Mouse (Mus musculus) midbrain, embryonic 13.5 days (tissue): ENCODE measurements around the gene Ubac2. TPM values are rescaled to one million over a fixed set of nuclear protein-coding genes. Genes with fewer than 3 reads are reported as not detected.
"Not testable (repeated sequence)": the region's sequence is repeated elsewhere in the genome, so short reads cannot be mapped to it uniquely, and the experiment has no call there.

Experiments used
- ATAC-seq: fragments of 200-750 bp; cut with Nextera tagmentation; 2 replicates; pipeline ENCODE4 v1.8.0; 2017; ENCODE audit warnings: mild to moderate bottlenecking, moderate TSS enrichment, moderate library complexity
- H3K27ac ChIP-seq: fragments of 300-500 bp; sonication (generic); 2 replicates; pipeline ENCODE4 v1.5.1; 2015; ENCODE audit warnings: inconsistent platforms, mild to moderate bottlenecking, moderate library complexity
- H3K27me3 ChIP-seq: fragments of 300-500 bp; sonication (generic); 2 replicates; pipeline ENCODE4 v1.6.1; 2015; ENCODE audit warnings: mild to moderate bottlenecking, inconsistent platforms
- H3K36me3 ChIP-seq: fragments of 300-500 bp; sonication (generic); 2 replicates; pipeline ENCODE4 v1.6.1; 2015; ENCODE audit warnings: mild to moderate bottlenecking, inconsistent platforms
- H3K4me1 ChIP-seq: fragments of 300-500 bp; sonication (generic); replicated peaks from 2 replicates; pipeline ENCODE4 v1.6.1; 2015; ENCODE audit warnings: inconsistent platforms
- H3K4me2 ChIP-seq: fragments of 300-500 bp; sonication (generic); replicated peaks from 2 replicates; pipeline ENCODE4 v1.6.1; 2015; ENCODE audit warnings: moderate library complexity, mild to moderate bottlenecking, inconsistent platforms
- H3K4me3 ChIP-seq: fragments of 300-500 bp; sonication (generic); replicated peaks from 2 replicates; pipeline ENCODE4 v1.5.1; 2015; ENCODE audit warnings: mild to moderate bottlenecking, inconsistent platforms
- H3K9ac ChIP-seq: fragments of 300-500 bp; sonication (generic); replicated peaks from 2 replicates; pipeline ENCODE4 v1.6.1; 2015; ENCODE audit warnings: mild to moderate bottlenecking, inconsistent platforms
- H3K9me3 ChIP-seq: fragments of 300-500 bp; sonication (generic); 2 replicates; pipeline ENCODE4 v1.6.1; 2016; ENCODE audit warnings: mild to moderate bottlenecking, inconsistent platforms
- WGBS: fragments of 180-500 bp; shearing (Covaris S2); methylation state at CpG from one replicate; pipeline ENCODE4 v1.1.7; 2015; 5-methylcytosine and 5-hydroxymethylcytosine counted together
- polyA plus RNA-seq: library from polyadenylated mRNA; unstranded; fragments of >200 nt; fragmentation: Nextera tagmentation; extraction: Ambion mirVana; gene quantifications from 2 replicates; pipeline ENCODE4 v1.2.1, GENCODE M21; 2015

The Ubac2 gene
- polyA plus RNA-seq, 1 experiment from 2014 or later = 51.2 TPM

GRCm38 (mm10) chr14:122047784-122048183 lies 169.4 kb downstream of the Ubac2 start:
- ATAC-seq = no peak
- no peak overlapping the region for H3K9ac ChIP-seq
- no peaks in the 10 kb centered on the region for H3K27me3 ChIP-seq
- 93% methylated on average over 8 of the region's 8 CpGs for WGBS
- no peaks in the 10 kb centered on the region for H3K4me1 ChIP-seq
- no peak overlapping the region for H3K4me2 ChIP-seq
- H3K9me3 ChIP-seq = no peaks in the 10 kb centered on the region
- H3K4me3 ChIP-seq = no peak overlapping the region
- H3K36me3 ChIP-seq = no peaks in the 10 kb centered on the region
- H3K27ac ChIP-seq = no peak overlapping the region

DNA sequence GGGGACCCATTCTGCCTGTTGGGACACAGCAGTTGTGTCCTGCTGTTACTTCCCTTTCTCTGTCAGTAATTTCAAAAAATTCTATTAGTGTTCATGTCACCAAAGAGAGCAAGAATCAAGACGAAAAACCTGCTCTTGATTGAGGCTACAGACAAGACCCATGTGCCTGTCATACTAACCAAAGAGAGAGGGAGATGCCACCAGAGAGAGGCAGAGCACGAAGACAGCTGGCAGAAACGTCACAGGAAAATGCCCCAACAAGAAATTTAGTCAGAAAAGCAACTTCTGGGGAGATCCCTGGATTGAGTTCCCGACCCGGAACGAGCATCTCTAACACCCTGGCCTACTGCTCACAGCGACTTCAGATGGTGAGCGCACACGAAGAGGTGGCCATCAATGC lies 170.4 kb downstream of the Ubac2 start:
- H3K36me3 ChIP-seq = no peaks in the 10 kb centered on the region
- 86% methylated on average over 9 of the region's 9 CpGs for WGBS
- no peak for ATAC-seq
- no peak overlapping the region for H3K4me3 ChIP-seq
- H3K4me1 ChIP-seq = no peaks in the 10 kb centered on the region
- no peak overlapping the region for H3K4me2 ChIP-seq
- H3K27ac ChIP-seq = no peak overlapping the region
- H3K27me3 ChIP-seq = no peaks in the 10 kb centered on the region
- H3K9me3 ChIP-seq = no peaks in the 10 kb centered on the region
- no peak overlapping the region for H3K9ac ChIP-seq

DNA sequence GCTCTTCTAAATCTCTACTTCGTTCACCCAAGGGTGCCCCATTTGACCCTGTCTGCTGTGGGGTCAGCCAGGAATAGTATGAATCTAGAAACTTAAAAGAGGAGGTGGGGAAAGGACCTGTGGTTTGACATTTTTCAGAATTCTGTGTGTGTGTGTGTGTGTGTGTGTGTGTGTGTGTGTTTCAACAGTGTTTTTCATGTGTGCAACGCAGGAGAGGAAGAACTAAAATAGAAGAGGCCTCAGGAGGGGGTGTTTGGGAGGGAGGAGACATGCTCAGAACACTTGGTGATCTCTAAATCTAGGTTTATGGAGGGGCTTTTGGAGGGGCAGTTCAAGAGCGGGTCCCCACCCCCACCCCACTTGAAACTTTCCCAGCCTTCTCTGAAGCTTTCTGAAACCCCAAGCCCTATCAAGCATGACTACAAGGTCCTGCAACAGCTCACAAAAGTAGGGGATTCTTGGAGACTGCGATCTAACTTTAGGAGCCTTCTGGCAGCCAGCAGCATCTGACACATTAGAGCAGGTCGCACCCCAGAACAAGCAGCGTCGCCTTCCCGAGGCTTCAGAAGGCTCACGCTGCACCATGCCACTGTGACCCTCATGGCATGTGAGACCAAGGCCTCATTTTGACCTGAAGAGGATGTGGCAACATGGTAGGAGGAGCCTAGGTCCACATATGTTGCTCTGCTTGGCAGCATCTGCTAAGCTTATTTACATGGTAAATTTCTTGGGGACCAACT lies 174.6 kb downstream of the Ubac2 start:
- WGBS = 88% methylated on average over 9 of the region's 9 CpGs
- Histone ChIP-seq H3K9ac (no peak overlapping the region), H3K4me2 (no peak overlapping the region), H3K27ac (no peak overlapping the region), H3K9me3 (no peaks in the 10 kb centered on the region), H3K4me3 (no peak overlapping the region), H3K36me3 (no peaks in the 10 kb centered on the region), H3K4me1 (no peaks in the 10 kb centered on the region), H3K27me3 (no peaks in the 10 kb centered on the region)
- ATAC-seq = no peak

DNA sequence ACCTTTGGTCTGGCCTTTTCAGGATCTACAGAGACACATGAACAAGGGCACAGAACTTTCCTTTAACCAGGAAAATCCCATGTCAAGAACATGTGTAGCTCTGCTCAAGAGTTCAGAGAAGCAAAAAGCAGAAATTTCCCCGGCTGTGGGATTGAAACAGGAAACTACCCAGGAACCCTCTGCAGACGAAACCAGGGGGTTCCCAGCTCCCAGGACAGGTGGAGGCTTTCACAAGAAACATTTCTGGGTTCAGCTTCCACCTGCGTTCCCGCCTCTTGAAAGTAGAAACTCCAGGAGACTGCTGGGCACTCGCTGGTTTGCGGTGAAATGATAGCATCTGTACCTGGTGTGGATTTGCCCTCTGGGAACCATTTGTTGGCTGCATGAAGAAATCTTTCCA lies 178.5 kb downstream of the Ubac2 start:
- H3K9ac ChIP-seq = no peak overlapping the region
- H3K9me3 ChIP-seq = no peaks in the 10 kb centered on the region
- H3K27me3 ChIP-seq = no peaks in the 10 kb centered on the region
- H3K36me3 ChIP-seq = no peaks in the 10 kb centered on the region
- H3K4me2 ChIP-seq = no peak overlapping the region
- no peak for ATAC-seq
- no peak overlapping the region for H3K27ac ChIP-seq
- no peak overlapping the region for H3K4me3 ChIP-seq
- 84% methylated on average over 6 of the region's 6 CpGs for WGBS
- H3K4me1 ChIP-seq = no peaks in the 10 kb centered on the region

DNA sequence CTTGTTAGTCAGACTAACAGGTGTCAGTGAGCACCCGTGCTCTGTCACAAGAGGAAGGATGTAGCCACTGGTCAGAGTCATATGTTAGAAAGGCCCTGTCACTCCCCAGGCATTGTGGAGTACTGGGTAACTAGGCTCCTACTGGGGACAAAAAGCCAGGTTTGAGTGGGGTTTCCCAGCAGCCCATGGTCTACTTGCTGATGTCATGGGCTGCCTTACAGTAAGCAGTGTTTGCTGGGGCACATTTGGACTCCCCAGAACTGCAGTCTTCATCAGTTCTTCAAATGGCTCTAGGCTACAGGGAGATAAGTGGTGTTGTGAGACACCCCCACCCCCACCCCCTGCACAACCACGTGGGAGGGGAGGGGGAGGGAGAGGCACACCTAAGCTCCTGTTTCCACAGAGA lies 179.5 kb downstream of the Ubac2 start:
- Histone ChIP-seq H3K27me3 (no peaks in the 10 kb centered on the region), H3K4me3 (no peak overlapping the region), H3K9ac (no peak overlapping the region), H3K27ac (no peak overlapping the region), H3K36me3 (no peaks in the 10 kb centered on the region), H3K4me2 (no peak overlapping the region), H3K9me3 (no peaks in the 10 kb centered on the region), H3K4me1 (no peaks in the 10 kb centered on the region)
- ATAC-seq = no peak
- 49% methylated on average over 2 of the region's 2 CpGs for WGBS

GRCm38 (mm10) chr14:122060642-122061041 lies 182.2 kb downstream of the Ubac2 start:
- Histone ChIP-seq H3K4me2 (no peak overlapping the region), H3K4me3 (no peak overlapping the region), H3K27ac (no peak overlapping the region), H3K27me3 (no peaks in the 10 kb centered on the region), H3K4me1 (no peaks in the 10 kb centered on the region), H3K9me3 (no peaks in the 10 kb centered on the region), H3K36me3 (no peaks in the 10 kb centered on the region), H3K9ac (no peak overlapping the region)
- ATAC-seq = peak; percentile 56; the same call in 1 of the 2 replicates
- WGBS = 11% methylated on average over 3 of the region's 3 CpGs

DNA sequence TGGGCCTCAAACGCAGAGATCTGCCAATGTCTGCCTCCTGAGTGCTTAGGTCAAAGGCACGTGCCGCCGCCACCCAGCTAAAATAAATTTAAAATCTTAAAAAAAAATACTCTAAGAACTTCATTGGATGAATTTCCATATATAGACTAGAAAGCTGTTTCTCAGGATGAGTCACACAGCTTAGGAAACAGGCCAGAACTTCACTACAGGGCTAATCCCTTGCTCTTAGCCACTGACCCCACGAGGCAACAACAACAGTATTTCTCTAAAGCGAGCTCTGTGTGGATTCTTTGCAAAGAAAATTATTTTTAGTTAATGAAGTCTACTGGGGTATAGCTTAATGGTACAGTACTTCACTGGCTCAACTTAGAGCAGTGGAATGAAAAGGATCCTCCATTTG lies 183.0 kb downstream of the Ubac2 start:
- Histone ChIP-seq H3K4me2 (no peak overlapping the region), H3K4me1 (no peaks in the 10 kb centered on the region), H3K27ac (no peak overlapping the region), H3K36me3 (no peaks in the 10 kb centered on the region), H3K9ac (no peak overlapping the region), H3K9me3 (no peaks in the 10 kb centered on the region), H3K27me3 (no peaks in the 10 kb centered on the region), H3K4me3 (no peak overlapping the region)
- no peak for ATAC-seq
- 91% methylated on average over 6 of the region's 6 CpGs for WGBS

DNA sequence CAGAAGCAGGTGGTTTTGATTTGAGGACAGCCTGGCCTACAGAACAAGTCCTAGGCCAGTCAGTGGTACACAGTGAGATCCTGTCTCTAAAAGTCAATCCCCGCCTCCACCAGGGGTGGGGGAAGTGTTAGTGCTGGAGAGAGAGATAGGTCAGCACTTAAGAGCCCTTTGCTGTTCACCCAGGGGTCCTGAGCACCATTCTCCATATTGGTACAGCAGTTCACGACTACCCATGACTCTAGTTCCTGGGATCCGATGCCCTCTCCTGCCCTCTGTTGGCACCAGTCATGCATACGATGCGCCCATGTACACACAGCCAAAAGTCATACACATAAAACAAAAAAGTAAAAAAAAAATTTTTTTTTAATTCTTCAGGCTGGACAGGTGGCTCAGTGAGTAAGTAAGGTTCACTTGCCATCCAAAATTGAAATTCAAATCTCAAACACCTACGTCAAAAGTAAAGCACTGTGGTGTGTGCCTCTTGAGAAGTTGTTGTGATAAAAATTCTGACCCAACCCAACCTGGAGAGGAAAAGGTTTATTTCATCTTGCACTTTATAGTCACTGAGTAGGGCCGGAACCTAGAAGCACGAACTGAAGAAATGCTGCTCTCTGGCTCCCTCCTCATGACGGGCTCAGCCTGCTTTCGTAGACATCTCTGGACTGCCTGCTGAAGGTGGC lies 184.1 kb downstream of the Ubac2 start:
- H3K4me2 ChIP-seq = no peak overlapping the region
- H3K9ac ChIP-seq = no peak overlapping the region
- no peaks in the 10 kb centered on the region for H3K9me3 ChIP-seq
- ATAC-seq = no peak
- H3K4me1 ChIP-seq = no peaks in the 10 kb centered on the region
- no peak overlapping the region for H3K4me3 ChIP-seq
- no peaks in the 10 kb centered on the region for H3K27me3 ChIP-seq
- H3K36me3 ChIP-seq = no peaks in the 10 kb centered on the region
- H3K27ac ChIP-seq = no peak overlapping the region
- 87% methylated on average over 10 of the region's 10 CpGs for WGBS

DNA sequence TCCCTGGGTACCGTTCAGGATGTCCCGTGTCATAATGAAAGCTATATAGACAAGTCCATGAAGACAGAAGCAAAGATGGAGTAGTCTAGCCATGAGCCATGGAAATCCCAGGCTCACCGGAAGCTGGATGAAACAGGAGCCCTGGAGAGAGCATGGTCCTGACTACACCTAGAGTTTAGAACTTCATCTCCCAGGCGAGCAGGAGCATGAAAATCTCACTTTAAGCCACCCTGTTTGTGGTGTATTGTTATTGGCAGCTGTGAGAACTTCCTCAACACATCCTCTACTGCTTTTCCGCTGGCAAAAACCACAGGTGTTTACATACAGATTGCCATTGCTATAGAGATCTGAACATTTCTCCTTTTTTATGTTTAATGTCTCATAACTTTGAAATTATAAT lies 185.2 kb downstream of the Ubac2 start:
- H3K36me3 ChIP-seq = no peaks in the 10 kb centered on the region
- no peak for ATAC-seq
- no peak overlapping the region for H3K27ac ChIP-seq
- H3K27me3 ChIP-seq = no peaks in the 10 kb centered on the region
- no peaks in the 10 kb centered on the region for H3K4me1 ChIP-seq
- no peak overlapping the region for H3K4me3 ChIP-seq
- H3K9me3 ChIP-seq = no peaks in the 10 kb centered on the region
- 82% methylated on average over 5 of the region's 5 CpGs for WGBS
- no peak overlapping the region for H3K9ac ChIP-seq
- H3K4me2 ChIP-seq = no peak overlapping the region

- ATAC-seq = no peak
Measured at GRCm38 (mm10) chr14:122064519-122064918, 186.1 kb downstream of the Ubac2 start.

DNA sequence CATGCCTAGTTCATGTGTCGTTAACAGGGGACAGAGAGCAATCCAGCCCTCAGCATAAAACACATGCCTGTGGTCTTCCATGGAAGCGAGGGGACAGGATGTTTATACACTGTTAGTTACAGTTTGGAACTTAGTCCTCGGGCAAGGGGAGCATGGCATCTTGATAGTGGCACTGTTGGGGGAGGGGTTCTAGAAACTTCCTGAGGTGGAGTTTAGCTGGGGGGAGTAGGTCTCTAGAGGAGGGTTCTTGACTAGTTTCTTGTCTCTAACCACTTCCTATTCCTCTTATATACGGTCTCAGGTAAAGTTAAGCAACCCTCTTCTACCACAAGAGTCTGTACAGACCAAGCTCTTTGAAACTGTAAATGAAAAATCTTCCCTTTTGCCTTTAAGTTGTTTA lies 187.8 kb downstream of the Ubac2 start:
- no peak overlapping the region for H3K4me2 ChIP-seq
- no peaks in the 10 kb centered on the region for H3K4me1 ChIP-seq
- no peaks in the 10 kb centered on the region for H3K9me3 ChIP-seq
- no peaks in the 10 kb centered on the region for H3K27me3 ChIP-seq
- H3K36me3 ChIP-seq = no peaks in the 10 kb centered on the region
- no peak overlapping the region for H3K4me3 ChIP-seq
- no peak overlapping the region for H3K9ac ChIP-seq
- 87% methylated on average over 4 of the region's 4 CpGs for WGBS
- H3K27ac ChIP-seq = no peak overlapping the region
- no peak for ATAC-seq

More at GRCm38 (mm10) chr14:122064519-122064918, 186.1 kb downstream of the Ubac2 start:
- Histone ChIP-seq H3K36me3 (no peaks in the 10 kb centered on the region), H3K27ac (no peak overlapping the region), H3K4me3 (no peak overlapping the region), H3K4me1 (no peaks in the 10 kb centered on the region), H3K9me3 (no peaks in the 10 kb centered on the region), H3K4me2 (no peak overlapping the region), H3K9ac (no peak overlapping the region), H3K27me3 (no peaks in the 10 kb centered on the region)
- 10% methylated on average over 2 of the region's 2 CpGs for WGBS

DNA sequence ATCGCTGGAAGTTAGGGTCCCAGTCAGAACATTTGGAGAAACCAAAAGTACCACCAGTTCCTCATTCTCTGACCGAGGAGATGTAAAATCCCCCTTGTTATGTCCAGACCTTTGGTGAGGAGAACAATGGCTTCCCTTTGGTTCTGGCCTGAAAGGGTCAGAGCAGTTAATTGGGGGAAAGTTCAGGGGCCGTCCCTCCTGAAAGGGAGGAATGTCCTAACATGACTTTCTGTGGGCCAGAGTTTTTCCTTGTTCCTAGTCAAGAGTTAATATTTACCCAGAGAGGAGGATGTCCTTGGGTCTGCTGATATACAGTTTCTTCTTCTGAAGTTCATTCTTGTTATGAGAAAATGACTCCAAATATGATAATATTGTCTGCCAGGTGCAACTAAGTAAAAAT lies 189.6 kb downstream of the Ubac2 start:
- H3K27ac ChIP-seq, H3K9me3 ChIP-seq, H3K4me1 ChIP-seq, H3K36me3 ChIP-seq, H3K4me3 ChIP-seq, H3K27me3 ChIP-seq, H3K9ac ChIP-seq, H3K4me2 ChIP-seq, ATAC-seq: not testable (repeated sequence)
- 36% methylated on average over 3 of the region's 3 CpGs for WGBS
